Mouse (Mus musculus) intestine, embryonic 14.5 days (tissue): ENCODE data around the gene Pacsin2. TPM values are rescaled to one million over a fixed set of nuclear protein-coding genes. Genes with fewer than 3 reads are reported as not detected.
"Not testable (repeated sequence)": the region's sequence is repeated elsewhere in the genome, so short reads cannot be mapped to it uniquely, and the experiment has no call there.

ENCODE experiments used
- ATAC-seq: fragments of 200-750 bp; cut with Nextera tagmentation; replicated peaks from 2 replicates; pipeline ENCODE4 v1.8.0; 2017; ENCODE audit warnings: low read depth, moderate number of reproducible peaks, moderate TSS enrichment, moderate library complexity; ENCODE audit not compliant: low FRiP score, low TSS enrichment
- DNase-seq: peaks from one replicate; pipeline ENCODE4 v3.0.0-alpha.2; 2018; ENCODE audit warnings: low spot score
- H3K27ac ChIP-seq: fragments of 300-500 bp; sonication (generic); 2 replicates; pipeline ENCODE4 v1.5.1; 2014; ENCODE audit warnings: low read depth, mild to moderate bottlenecking, control low read depth
- H3K27me3 ChIP-seq: fragments of 300-500 bp; sonication (generic); replicated peaks from 2 replicates; pipeline ENCODE4 v1.6.1; 2014; ENCODE audit warnings: low read length, control low read depth; ENCODE audit not compliant: control insufficient read depth, insufficient read depth
- H3K36me3 ChIP-seq: fragments of 300-500 bp; sonication (generic); 2 replicates; pipeline ENCODE4 v1.6.1; 2014; ENCODE audit warnings: low read length, control low read depth; ENCODE audit not compliant: control insufficient read depth, insufficient read depth
- H3K4me1 ChIP-seq: fragments of 300-500 bp; sonication (generic); replicated peaks from 2 replicates; pipeline ENCODE4 v1.6.1; 2014; ENCODE audit warnings: low read length, control low read depth, mixed read lengths; ENCODE audit not compliant: control insufficient read depth, insufficient read depth
- H3K4me2 ChIP-seq: fragments of 300-500 bp; sonication (generic); 2 replicates; pipeline ENCODE4 v1.6.1; 2014; ENCODE audit warnings: low read length
- H3K4me3 ChIP-seq: fragments of 300-500 bp; sonication (generic); 2 replicates; pipeline ENCODE4 v1.5.1; 2014; ENCODE audit warnings: low read depth, low read length, control low read depth, mixed read lengths
- H3K9ac ChIP-seq: fragments of 300-500 bp; sonication (generic); 2 replicates; pipeline ENCODE4 v1.6.1; 2014; ENCODE audit warnings: mild to moderate bottlenecking, low read length
- H3K9me3 ChIP-seq: fragments of 300-500 bp; sonication (generic); 2 replicates; pipeline ENCODE4 v1.6.1; 2016; ENCODE audit warnings: low read length, control low read depth; ENCODE audit not compliant: control insufficient read depth
- WGBS: fragments of 180-500 bp; shearing (Covaris S2); extraction: QIAGEN DNeasy Blood & Tissue Kit; methylation state at CpG from one replicate; pipeline ENCODE4 v1.1.7; 2014; 5-methylcytosine and 5-hydroxymethylcytosine counted together
- polyA plus RNA-seq: library from polyadenylated mRNA; unstranded; fragments of >200 nt; fragmentation: Nextera tagmentation; extraction: Ambion mirVana; gene quantifications from 2 replicates; pipeline ENCODE4 v1.2.1, GENCODE M21; 2014

Pacsin2 gene
- 61.0 and 63.9 TPM in 2 replicates for polyA plus RNA-seq

GRCm38 (mm10) chr15:83464083-83464904, at the start of gene Pacsin2:
Pacsin2 (minus strand) TSS chr15:83464606.
- no peaks in the 10 kb centered on the region for H3K36me3 ChIP-seq
- peak; percentile 96 for ATAC-seq
- peak within 1 kb of the TSS; percentile 89 for H3K4me2 ChIP-seq
- H3K27me3 ChIP-seq, result no peaks in the 10 kb centered on the region
- H3K4me1 ChIP-seq, result peaks cover 12% of the 10 kb centered on the region
- DNase-seq, result peak; percentile 97
- peak within 1 kb of the TSS; percentile 77 for H3K4me3 ChIP-seq
- H3K27ac ChIP-seq, result peak within 1 kb of the TSS; percentile 67
- H3K9me3 ChIP-seq, result no peaks in the 10 kb centered on the region
- peak within 1 kb of the TSS; percentile 76 for H3K9ac ChIP-seq
- under 1% methylated on average over 72 of the region's 88 CpGs for WGBS

- Histone ChIP-seq H3K4me2 (no peak overlapping the region), H3K36me3 (no peaks in the 10 kb centered on the region), H3K9ac (no peak overlapping the region), H3K27me3 (no peaks in the 10 kb centered on the region; the same call in 1 of the 2 replicates), H3K4me1 (no peaks in the 10 kb centered on the region), H3K9me3 (no peaks in the 10 kb centered on the region), H3K27ac (no peak overlapping the region), H3K4me3 (no peak overlapping the region)
- DNase-seq, result no peak
- no peak for ATAC-seq
- WGBS, result 73% methylated on average over 13 of the region's 13 CpGs
Measured at GRCm38 (mm10) chr15:83512489-83513281, 48.3 kb upstream of the Pacsin2 start.

GRCm38 (mm10) chr15:83510805-83511405, 46.5 kb upstream of the Pacsin2 start, which contains the start of gene Ttll1:
Ttll1 (minus strand) TSS chr15:83510893.
- Histone ChIP-seq H3K9me3 (no peaks in the 10 kb centered on the region), H3K4me1 (no peaks in the 10 kb centered on the region), H3K9ac (peak within 1 kb of the TSS; percentile 44), H3K27me3 (no peaks in the 10 kb centered on the region; the same call in 1 of the 2 replicates), H3K4me2 (peak within 1 kb of the TSS; percentile 82), H3K36me3 (no peaks in the 10 kb centered on the region), H3K27ac (0 out of 2 replicates have a peak within 1 kb of the TSS, but pooled peaks have one; percentile 33), H3K4me3 (peak within 1 kb of the TSS; percentile 61)
- 11% methylated on average over 41 of the region's 41 CpGs for WGBS
- DNase-seq (peak; percentile 95), ATAC-seq (peak; percentile 95)

- Histone ChIP-seq H3K9ac (peak overlapping the region; percentile 44), H3K4me2 (peak overlapping the region; percentile 82), H3K27ac (0 out of 2 replicates have a peak overlapping the region, but pooled peaks have one; percentile 33), H3K27me3 (no peaks in the 10 kb centered on the region; the same call in 1 of the 2 replicates), H3K9me3 (no peaks in the 10 kb centered on the region), H3K4me1 (no peaks in the 10 kb centered on the region), H3K36me3 (no peaks in the 10 kb centered on the region), H3K4me3 (peak overlapping the region; percentile 61)
- 28% methylated on average over 17 of the region's 17 CpGs for WGBS
- no peak for DNase-seq
- ATAC-seq, result peak; percentile 56
Measured at GRCm38 (mm10) chr15:83509950-83510804, 45.8 kb upstream of the Pacsin2 start.

GRCm38 (mm10) chr15:83501483-83501882, 37.1 kb upstream of the Pacsin2 start:
- WGBS, result 75% methylated on average over 6 of the region's 6 CpGs
- not testable (repeated sequence) for H3K4me3 ChIP-seq, ATAC-seq, H3K27ac ChIP-seq, H3K4me2 ChIP-seq, H3K4me1 ChIP-seq, H3K27me3 ChIP-seq, H3K9ac ChIP-seq, H3K9me3 ChIP-seq, DNase-seq
- H3K36me3 ChIP-seq, result peaks cover 13% of the 10 kb centered on the region

GRCm38 (mm10) chr15:83500352-83500751, 35.9 kb upstream of the Pacsin2 start:
- Histone ChIP-seq H3K9me3 (no peaks in the 10 kb centered on the region), H3K9ac (no peak overlapping the region), H3K27me3 (no peaks in the 10 kb centered on the region), H3K36me3 (peaks cover 16% of the 10 kb centered on the region), H3K27ac (no peak overlapping the region), H3K4me2 (no peak overlapping the region), H3K4me3 (no peak overlapping the region), H3K4me1 (no peaks in the 10 kb centered on the region)
- peak; percentile 59 for DNase-seq
- ATAC-seq, result no peak
- 54% methylated on average over 3 of the region's 3 CpGs for WGBS

- H3K9me3 ChIP-seq, result no peaks in the 10 kb centered on the region
- no peak overlapping the region for H3K4me3 ChIP-seq
- H3K27ac ChIP-seq, result no peak overlapping the region
- peaks cover 16% of the 10 kb centered on the region for H3K36me3 ChIP-seq
- no peak overlapping the region for H3K4me2 ChIP-seq
- no peaks in the 10 kb centered on the region for H3K27me3 ChIP-seq
- no peak for ATAC-seq
- no peak for DNase-seq
- 90% methylated on average over 10 of the region's 10 CpGs for WGBS
- H3K4me1 ChIP-seq, result no peaks in the 10 kb centered on the region
- no peak overlapping the region for H3K9ac ChIP-seq
Measured at GRCm38 (mm10) chr15:83499211-83499755, 34.9 kb upstream of the Pacsin2 start.
